Mouse (Mus musculus): ENCODE data around the gene Olfr159.

DNA sequence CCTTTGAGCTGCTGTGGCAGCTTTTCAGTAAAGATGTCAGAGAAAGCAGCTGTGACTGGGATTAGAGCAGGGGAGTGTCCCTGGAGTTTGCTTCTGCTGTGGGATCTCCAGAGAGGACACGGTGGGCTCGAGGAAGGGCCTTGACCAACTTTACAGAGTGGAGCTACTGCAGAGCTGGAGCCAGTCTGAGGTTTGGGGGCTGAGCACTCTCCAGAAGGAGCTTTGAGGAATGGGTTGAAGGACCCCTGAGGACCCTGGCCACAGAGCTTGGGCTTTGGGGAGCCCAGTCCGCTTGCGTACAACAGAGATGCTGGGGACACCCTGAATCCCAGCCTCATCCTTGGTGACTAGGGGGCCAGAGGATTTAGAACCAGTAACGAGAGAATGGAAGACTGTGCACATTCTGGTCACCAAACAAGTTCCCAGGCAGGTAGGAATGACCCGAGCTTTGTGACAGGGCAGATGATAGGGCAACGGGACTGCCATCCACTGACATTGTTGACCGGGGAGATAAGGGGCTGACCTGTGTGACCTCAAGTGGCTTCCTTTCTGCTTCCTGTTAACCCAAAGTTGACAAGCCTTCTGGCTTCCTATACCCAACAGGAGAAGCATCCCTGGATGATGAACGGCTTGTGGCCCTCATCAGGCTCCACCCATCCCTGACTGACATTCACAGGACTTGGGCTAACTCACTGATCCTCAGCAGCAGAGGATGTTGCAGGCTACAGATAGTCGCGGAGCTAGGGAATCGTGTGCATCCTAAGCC lies 44.4 kb downstream of the Olfr159 start:
- no peak for TF ChIP-seq EP300 (IDR thresholded peaks at IDR 0.05; ENCODE audit: low read depth)
- TF ChIP-seq CTCF (IDR thresholded peaks at IDR 0.05; ENCODE audit: low read depth): no peak

Measured in liver, embryonic 14.5 days (tissue).